Mouse (Mus musculus): ENCODE measurements around the gene Cpne8. TPM values are rescaled to one million over a fixed set of nuclear protein-coding genes. Genes with fewer than 3 reads are reported as not detected.

Cpne8 gene
- polyA plus RNA-seq, 1 experiment from 2014 or later = 13.8 TPM

DNA sequence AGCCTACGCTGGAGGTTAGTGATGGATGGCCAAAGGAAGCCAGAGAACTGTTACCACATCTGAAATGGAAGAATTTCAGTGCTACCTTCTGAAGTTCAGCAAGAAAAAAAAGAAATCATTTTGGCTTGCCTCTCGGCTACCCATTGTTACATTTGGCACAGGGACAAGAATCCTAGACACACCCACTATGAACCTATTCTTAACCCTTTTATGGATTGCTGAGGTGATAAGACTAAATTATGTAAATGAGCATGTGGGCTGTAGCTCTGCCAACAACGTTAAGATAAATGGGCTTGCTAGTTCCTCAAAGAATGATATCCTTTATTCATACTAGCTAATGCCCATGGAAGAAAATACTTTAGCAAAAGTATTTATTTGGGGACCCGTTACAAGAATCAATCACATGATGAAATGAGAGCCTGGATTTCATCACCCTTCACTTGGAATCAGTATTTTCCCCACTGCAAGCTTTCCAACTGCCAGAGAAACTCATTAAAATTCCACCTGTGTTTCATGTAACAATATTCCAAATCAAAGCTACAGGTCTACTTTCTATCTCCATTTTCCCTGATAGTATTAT, 69.3 kb downstream of the Cpne8 start:
- Histone ChIP-seq H3K27ac (no peak overlapping the region), H3K9me3 (replicated peaks) (no peaks in the 10 kb centered on the region), H3K4me1 (0 out of 2 replicates have a peak, but pooled peaks cover 10% of the 10 kb centered on the region), H3K27me3 (no peaks in the 10 kb centered on the region), H3K9ac (no peak overlapping the region), H3K4me3 (replicated peaks) (no peak overlapping the region), H3K4me2 (no peak overlapping the region), H3K36me3 (no peaks in the 10 kb centered on the region)
- no peak for ATAC-seq (replicated peaks; ENCODE audit: low FRiP score)
- WGBS = 46% methylated on average over 4 of the region's 4 CpGs

DNA sequence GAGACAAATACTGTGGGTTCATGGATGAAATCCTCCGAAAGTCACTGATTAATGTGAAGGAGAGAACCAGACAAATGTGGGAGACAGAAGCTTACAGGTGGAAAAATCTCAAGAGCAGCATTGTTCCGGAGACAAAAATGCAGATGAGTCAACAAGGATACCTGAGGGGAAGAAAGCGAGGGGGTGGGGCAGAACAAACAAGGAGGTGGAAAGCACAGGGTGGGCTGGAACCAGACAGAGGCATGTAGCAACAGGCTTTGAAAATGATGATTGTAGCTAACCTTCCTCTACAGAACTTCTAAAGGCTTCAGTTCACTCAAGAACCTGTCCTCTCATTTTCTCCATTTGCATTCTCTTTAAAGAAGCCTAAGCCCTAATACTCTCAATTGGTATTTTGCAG, 70.9 kb downstream of the Cpne8 start:
- no peaks in the 10 kb centered on the region for H3K9me3 ChIP-seq (replicated peaks)
- no peak overlapping the region for H3K4me2 ChIP-seq
- H3K27ac ChIP-seq = no peak overlapping the region
- no peaks in the 10 kb centered on the region for H3K27me3 ChIP-seq
- H3K4me3 ChIP-seq (replicated peaks) = no peak overlapping the region
- H3K9ac ChIP-seq = no peak overlapping the region
- WGBS = 82% methylated on average over 3 of the region's 3 CpGs
- 0 out of 2 replicates have a peak, but pooled peaks cover 10% of the 10 kb centered on the region for H3K4me1 ChIP-seq
- no peaks in the 10 kb centered on the region for H3K36me3 ChIP-seq
- no peak for ATAC-seq (replicated peaks; ENCODE audit: low FRiP score)

DNA sequence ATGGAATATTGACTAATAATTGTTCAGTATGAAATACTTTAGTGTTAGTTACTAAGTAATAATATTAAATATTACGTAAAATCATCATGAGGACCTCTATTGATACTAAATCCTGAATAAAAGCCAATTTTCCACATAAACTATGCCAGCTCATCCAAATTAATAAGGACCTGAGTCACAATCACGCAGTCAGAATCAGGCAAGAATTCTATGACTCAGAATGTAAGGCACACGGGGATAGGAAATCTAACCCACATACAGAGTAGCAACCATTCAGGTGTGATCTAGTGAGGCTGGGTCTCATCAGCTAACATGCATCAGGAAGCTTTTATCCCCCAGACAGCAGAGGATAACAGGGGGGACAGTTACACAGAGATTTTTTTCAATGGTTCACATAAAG, 72.1 kb downstream of the Cpne8 start:
- Histone ChIP-seq H3K36me3 (no peaks in the 10 kb centered on the region), H3K27me3 (no peaks in the 10 kb centered on the region), H3K4me3 (replicated peaks) (no peak overlapping the region), H3K4me1 (0 out of 2 replicates have a peak, but pooled peaks cover 10% of the 10 kb centered on the region), H3K9ac (no peak overlapping the region), H3K9me3 (replicated peaks) (no peaks in the 10 kb centered on the region), H3K4me2 (no peak overlapping the region), H3K27ac (no peak overlapping the region)
- ATAC-seq (replicated peaks; ENCODE audit: low FRiP score) = no peak
- 92% methylated on average over 3 of the region's 3 CpGs for WGBS

DNA sequence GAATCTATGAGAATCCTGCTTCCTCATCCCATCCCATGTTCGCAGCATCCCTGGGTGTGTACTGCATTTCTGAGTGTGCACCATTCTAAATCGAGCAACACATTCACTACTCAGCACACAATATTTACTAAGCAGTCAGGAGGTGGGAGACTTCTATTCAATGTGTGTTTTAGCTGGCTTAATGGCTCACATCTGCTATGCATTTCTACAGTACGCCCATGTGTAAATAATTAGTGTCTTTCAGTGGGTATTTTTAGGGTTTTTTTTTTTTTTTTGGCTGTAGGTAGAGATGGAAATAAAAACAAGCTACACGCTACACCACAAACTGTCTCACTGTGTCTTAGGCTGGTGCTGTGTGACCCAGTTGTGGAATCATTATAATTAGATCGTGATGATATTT, 75.6 kb downstream of the Cpne8 start:
- H3K4me1 ChIP-seq = 0 out of 2 replicates have a peak, but pooled peaks cover 3% of the 10 kb centered on the region
- no peaks in the 10 kb centered on the region for H3K9me3 ChIP-seq (replicated peaks)
- no peak overlapping the region for H3K4me2 ChIP-seq
- no peak overlapping the region for H3K4me3 ChIP-seq (replicated peaks)
- H3K27me3 ChIP-seq = no peaks in the 10 kb centered on the region
- H3K9ac ChIP-seq = no peak overlapping the region
- no peak for ATAC-seq (replicated peaks; ENCODE audit: low FRiP score)
- H3K27ac ChIP-seq = no peak overlapping the region
- H3K36me3 ChIP-seq = no peaks in the 10 kb centered on the region
- whole genome bisulfite sequencing = 78% methylated on average over 5 of the region's 5 CpGs

DNA sequence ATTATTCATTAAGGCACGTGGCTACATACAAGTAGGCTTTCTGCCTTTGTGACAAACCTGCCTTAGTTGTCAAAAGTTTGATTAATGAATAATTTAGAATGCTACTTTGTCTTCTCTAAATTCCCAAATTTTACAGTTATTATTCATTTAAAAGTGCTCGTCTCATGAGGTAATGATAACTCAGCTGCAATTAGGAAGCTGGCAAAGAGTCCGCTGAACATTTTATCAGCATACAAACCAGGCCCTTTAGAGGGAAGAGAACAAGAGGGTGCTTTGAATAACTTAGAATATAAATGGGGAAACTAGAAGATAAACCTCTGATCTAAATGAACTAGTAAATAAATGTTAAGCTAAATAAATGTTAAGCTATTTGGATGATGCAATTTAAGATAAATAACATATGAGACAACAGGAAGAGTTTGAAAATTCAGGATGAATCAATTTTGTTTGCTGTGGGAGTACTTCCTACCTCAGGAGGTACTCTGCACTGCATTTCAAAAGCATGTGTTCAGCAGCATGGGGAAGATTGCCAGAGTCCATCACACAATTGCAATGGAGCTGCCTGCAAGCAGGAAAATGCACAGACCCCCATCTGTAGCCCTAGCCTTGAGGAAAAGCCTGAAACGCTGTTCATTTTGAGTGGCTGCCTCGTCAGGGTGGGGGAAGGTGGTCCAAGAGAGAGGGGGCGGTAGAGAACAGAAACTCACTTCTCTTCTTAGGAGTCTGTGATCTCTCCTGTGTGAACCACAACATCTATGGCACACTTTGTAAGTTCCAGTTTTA, 81.3 kb downstream of the Cpne8 start:
- H3K9me3 ChIP-seq (replicated peaks) = no peaks in the 10 kb centered on the region
- H3K4me1 ChIP-seq = no peaks in the 10 kb centered on the region
- H3K27me3 ChIP-seq = no peaks in the 10 kb centered on the region
- no peak overlapping the region for H3K9ac ChIP-seq
- WGBS = 71% methylated on average over 6 of the region's 6 CpGs
- no peak overlapping the region for H3K4me3 ChIP-seq (replicated peaks)
- no peak overlapping the region for H3K27ac ChIP-seq
- H3K4me2 ChIP-seq = no peak overlapping the region
- H3K36me3 ChIP-seq = no peaks in the 10 kb centered on the region
- no peak for ATAC-seq (replicated peaks; ENCODE audit: low FRiP score)

DNA sequence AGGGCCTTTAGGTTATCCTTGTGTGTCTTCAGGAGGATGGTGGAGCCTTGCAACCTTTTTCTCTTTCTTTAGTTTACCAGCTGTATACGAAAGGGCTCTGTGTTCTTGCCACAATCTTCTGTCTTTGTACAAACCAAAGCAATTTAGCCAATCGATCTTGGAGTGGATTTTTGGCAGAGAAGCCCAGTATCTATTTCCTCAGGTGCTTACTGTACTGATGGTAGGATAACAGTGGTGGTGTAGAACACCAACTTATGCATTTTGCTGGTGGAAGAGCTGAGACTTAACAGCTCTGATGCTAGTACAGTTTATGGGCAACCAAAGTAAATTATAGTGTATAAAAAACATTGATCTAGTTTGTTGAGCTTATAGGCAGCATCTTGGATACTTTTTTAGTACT, 83.6 kb downstream of the Cpne8 start:
- no peak overlapping the region for H3K4me3 ChIP-seq (replicated peaks)
- no peaks in the 10 kb centered on the region for H3K27me3 ChIP-seq
- ATAC-seq (replicated peaks; ENCODE audit: low FRiP score) = no peak
- no peak overlapping the region for H3K27ac ChIP-seq
- 93% methylated on average over 2 of the region's 2 CpGs for WGBS
- no peaks in the 10 kb centered on the region for H3K36me3 ChIP-seq
- no peaks in the 10 kb centered on the region for H3K9me3 ChIP-seq (replicated peaks)
- H3K4me1 ChIP-seq = no peaks in the 10 kb centered on the region
- H3K9ac ChIP-seq = no peak overlapping the region
- no peak overlapping the region for H3K4me2 ChIP-seq

DNA sequence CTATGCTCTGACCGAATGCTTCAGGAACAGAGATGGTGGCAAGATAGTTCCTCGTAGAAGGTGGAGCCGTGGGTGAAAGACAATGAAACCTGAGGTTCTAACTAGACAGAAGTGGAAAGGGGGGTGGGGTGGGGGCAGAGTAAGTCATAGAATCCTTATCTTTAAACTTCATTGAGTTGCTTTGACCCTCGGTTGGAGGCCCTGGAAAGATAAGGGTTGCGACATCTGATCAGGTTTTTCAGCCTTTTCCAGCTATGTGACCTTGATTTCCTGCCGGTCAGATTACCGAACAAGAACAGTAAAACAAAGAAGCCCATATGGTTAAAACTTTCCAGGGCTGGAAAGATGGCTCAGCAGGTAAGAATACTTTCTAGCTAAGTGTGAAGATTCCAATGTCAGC, 89.6 kb downstream of the Cpne8 start:
- H3K36me3 ChIP-seq = no peaks in the 10 kb centered on the region
- no peaks in the 10 kb centered on the region for H3K27me3 ChIP-seq
- no peaks in the 10 kb centered on the region for H3K9me3 ChIP-seq (replicated peaks)
- H3K4me3 ChIP-seq (replicated peaks) = no peak overlapping the region
- no peak overlapping the region for H3K4me2 ChIP-seq
- H3K4me1 ChIP-seq = no peaks in the 10 kb centered on the region
- H3K27ac ChIP-seq = no peak overlapping the region
- 66% methylated on average over 7 of the region's 7 CpGs for WGBS
- ATAC-seq (replicated peaks; ENCODE audit: low FRiP score) = no peak
- H3K9ac ChIP-seq = no peak overlapping the region

DNA sequence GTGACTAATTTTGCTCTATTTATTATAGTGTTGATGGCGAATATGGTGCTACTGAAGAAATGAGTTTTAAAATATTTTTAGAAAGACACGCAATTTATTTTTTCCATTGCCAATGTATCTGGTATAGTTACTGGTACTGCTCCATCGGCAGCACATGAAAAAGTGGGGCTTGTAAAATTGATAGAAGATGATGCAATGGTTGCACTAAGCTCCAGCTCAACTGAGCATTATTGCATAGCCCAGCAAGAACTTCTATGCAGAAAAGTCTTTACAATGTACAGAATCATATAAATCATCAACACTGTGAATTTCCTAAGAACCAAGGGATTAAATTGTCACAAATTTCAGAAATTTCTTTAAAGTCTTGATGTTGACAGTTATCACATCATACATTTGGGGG, 101.8 kb downstream of the Cpne8 start:
- no peaks in the 10 kb centered on the region for H3K4me1 ChIP-seq
- H3K36me3 ChIP-seq = no peaks in the 10 kb centered on the region
- H3K4me3 ChIP-seq (replicated peaks) = no peak overlapping the region
- H3K9me3 ChIP-seq (replicated peaks) = no peaks in the 10 kb centered on the region
- H3K4me2 ChIP-seq = no peak overlapping the region
- no peak overlapping the region for H3K9ac ChIP-seq
- H3K27ac ChIP-seq = no peak overlapping the region
- no peaks in the 10 kb centered on the region for H3K27me3 ChIP-seq
- 87% methylated on average over 3 of the region's 3 CpGs for WGBS
- no peak for ATAC-seq (replicated peaks; ENCODE audit: low FRiP score)

DNA sequence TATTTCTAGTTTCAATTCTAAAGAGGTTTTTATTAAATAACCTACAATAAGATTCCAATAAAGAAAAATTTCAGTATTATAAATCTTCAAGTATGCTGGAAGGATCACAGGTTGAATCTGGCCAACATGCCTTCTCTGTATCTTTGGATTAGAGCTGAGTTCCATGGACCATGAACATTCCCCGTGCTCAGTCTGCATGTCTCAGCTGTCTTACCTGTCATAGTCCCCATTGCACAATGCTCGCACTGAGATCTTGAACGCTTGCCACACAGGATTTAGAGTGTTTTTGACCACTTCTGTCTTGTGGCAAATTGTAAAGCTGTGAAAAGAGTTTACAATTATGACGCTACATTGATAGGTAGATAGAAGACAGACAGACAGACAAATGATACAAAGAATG, 110.0 kb downstream of the Cpne8 start:
- Histone ChIP-seq H3K4me2 (no peak overlapping the region), H3K9me3 (replicated peaks) (no peaks in the 10 kb centered on the region), H3K27ac (no peak overlapping the region), H3K27me3 (no peaks in the 10 kb centered on the region), H3K36me3 (no peaks in the 10 kb centered on the region), H3K4me3 (replicated peaks) (no peak overlapping the region), H3K9ac (no peak overlapping the region), H3K4me1 (no peaks in the 10 kb centered on the region)
- no peak for ATAC-seq (replicated peaks; ENCODE audit: low FRiP score)
- 81% methylated on average over 4 of the region's 4 CpGs for WGBS

DNA sequence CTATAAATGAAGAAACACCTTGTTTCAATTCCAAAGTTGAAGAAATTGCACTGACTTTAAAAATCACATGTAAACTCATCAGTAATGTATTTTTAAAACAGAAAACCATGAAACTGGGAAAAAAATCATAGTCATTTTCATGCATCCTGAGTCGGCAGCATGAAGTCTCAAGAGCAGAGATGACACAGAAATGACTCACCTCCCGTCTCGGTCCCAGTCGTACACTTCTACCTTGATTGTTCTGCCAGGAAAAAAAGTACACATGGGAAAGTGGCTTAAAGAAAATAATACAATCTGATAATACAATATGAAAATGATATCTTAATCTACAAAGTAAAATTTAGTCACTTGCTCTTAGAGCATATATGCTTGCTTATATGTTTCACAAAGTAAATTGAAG, 111.2 kb downstream of the Cpne8 start:
- WGBS = 87% methylated on average over 4 of the region's 4 CpGs
- H3K36me3 ChIP-seq = no peaks in the 10 kb centered on the region
- ATAC-seq (replicated peaks; ENCODE audit: low FRiP score) = no peak
- no peak overlapping the region for H3K27ac ChIP-seq
- H3K4me3 ChIP-seq (replicated peaks) = no peak overlapping the region
- no peaks in the 10 kb centered on the region for H3K9me3 ChIP-seq (replicated peaks)
- no peaks in the 10 kb centered on the region for H3K4me1 ChIP-seq
- no peak overlapping the region for H3K9ac ChIP-seq
- H3K27me3 ChIP-seq = no peaks in the 10 kb centered on the region
- no peak overlapping the region for H3K4me2 ChIP-seq

DNA sequence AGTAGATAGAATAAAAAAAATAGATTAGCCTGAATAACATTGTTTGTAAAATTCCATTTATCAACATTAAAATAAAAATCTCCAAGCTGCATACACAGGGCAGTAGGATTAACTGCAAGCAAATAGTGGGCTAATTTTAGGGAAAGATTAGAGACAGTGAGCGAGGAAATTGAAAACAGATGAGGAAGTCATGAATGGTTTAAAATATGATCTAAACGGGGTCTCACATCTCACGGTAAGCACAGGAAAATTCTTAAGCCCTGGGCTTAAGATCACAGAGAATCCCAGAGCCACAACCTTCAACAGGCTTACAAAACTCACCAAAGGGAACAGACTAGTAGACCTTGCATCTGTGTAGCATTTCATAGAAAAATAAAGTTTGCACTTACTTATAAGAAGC, 115.2 kb downstream of the Cpne8 start:
- Histone ChIP-seq H3K9me3 (replicated peaks) (no peaks in the 10 kb centered on the region), H3K36me3 (no peaks in the 10 kb centered on the region), H3K4me3 (replicated peaks) (no peak overlapping the region), H3K4me1 (no peaks in the 10 kb centered on the region), H3K9ac (no peak overlapping the region), H3K4me2 (no peak overlapping the region), H3K27ac (no peak overlapping the region), H3K27me3 (no peaks in the 10 kb centered on the region)
- ATAC-seq (replicated peaks; ENCODE audit: low FRiP score) = no peak
- WGBS = 63% methylated on average over 3 of the region's 3 CpGs

DNA sequence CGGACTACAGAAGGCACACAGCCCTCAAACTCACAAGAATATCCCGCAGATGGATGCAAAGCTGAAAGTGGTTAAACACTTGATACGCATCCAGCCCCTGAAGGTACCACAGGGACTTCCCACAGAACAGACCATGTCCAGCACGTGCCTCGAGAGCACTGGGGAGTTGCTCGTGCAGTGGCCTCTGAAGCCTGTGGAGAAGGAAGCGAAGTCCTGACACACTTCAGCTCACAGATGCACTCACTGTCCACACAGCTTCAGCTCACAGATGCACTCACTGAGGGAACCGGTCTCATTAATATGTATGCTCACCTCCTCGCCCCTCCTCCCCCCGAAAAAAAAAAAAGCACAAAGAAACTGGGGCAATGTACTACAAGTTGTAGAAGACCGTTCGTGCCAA, 117.6 kb downstream of the Cpne8 start:
- H3K4me2 ChIP-seq = no peak overlapping the region
- no peak overlapping the region for H3K27ac ChIP-seq
- no peak overlapping the region for H3K4me3 ChIP-seq (replicated peaks)
- ATAC-seq (replicated peaks; ENCODE audit: low FRiP score) = no peak
- no peaks in the 10 kb centered on the region for H3K27me3 ChIP-seq
- H3K9ac ChIP-seq = no peak overlapping the region
- H3K4me1 ChIP-seq = no peaks in the 10 kb centered on the region
- 77% methylated on average over 12 of the region's 12 CpGs for WGBS
- no peaks in the 10 kb centered on the region for H3K36me3 ChIP-seq
- no peaks in the 10 kb centered on the region for H3K9me3 ChIP-seq (replicated peaks)

DNA sequence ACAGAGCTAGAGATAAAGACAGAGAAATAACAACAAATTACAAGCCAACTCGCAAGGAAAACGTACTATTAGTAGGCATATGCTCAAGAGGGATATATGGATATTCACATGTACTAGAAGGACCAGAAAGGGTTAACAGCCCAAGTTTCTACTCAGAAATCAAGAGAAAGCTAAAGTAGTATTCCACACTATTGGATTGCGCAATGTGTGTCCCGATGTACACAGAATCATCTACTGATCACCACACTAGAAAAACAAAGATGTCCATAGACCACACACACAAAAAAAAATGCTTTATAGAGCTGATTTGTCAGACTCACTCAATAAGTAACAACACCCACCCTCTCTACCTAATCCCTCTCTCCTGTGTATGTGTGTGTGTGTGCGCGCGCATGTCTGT, 130.6 kb downstream of the Cpne8 start:
- Histone ChIP-seq H3K4me2 (no peak overlapping the region), H3K9ac (no peak overlapping the region), H3K36me3 (no peaks in the 10 kb centered on the region), H3K27ac (no peak overlapping the region), H3K27me3 (no peaks in the 10 kb centered on the region), H3K9me3 (replicated peaks) (no peaks in the 10 kb centered on the region), H3K4me1 (no peaks in the 10 kb centered on the region), H3K4me3 (replicated peaks) (no peak overlapping the region)
- ATAC-seq (replicated peaks; ENCODE audit: low FRiP score) = no peak
- WGBS = 93% methylated on average over 7 of the region's 7 CpGs

All from kidney, embryonic 15.5 days (tissue).